Mouse (Mus musculus): ENCODE measurements at regions not wholly inside any gene's neighbourhood (a gene's known extent, or its start where the extent isn't known, plus 50 kb on each side); places are given as distances from the start of the nearest gene placed in this dataset.

DNA sequence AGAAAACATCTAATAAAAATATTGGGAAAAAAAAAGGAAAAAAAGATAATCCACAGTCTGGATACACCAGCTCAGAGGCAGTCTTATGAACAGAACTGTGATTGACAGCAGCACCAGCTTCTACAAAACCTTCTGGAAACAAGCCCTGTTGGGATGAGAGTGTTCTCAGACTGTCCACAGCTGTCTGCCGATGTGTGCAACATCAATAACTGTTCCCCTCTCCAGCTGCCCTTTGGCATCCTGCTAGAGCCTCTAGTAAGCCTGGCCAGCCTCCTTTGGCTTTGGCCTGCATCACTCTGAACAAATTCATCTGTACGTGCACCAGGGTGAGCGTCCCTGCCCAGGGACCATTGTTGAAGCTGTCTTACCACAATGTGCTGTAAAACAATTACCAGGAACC is 137.0 kb upstream of the Irs2 start:
- H3K27me3 ChIP-seq (ENCODE audit: control insufficient read depth, insufficient read depth, insufficient read length), result peaks cover 11% of the 10 kb centered on the region
- no peak overlapping the region for H3K4me2 ChIP-seq (ENCODE audit: low read depth)
- H3K79me2 ChIP-seq (ENCODE audit: control insufficient read depth, insufficient read depth), result no peaks in the 10 kb centered on the region
- H3K36me3 ChIP-seq (ENCODE audit: control insufficient read depth, insufficient read depth), result no peaks in the 10 kb centered on the region
- no peak overlapping the region for H3ac ChIP-seq (ENCODE audit: control insufficient read depth, insufficient read length)
- TF ChIP-seq MAX (IDR thresholded peaks at IDR 0.05; ENCODE audit: low read depth), result no peak
- TF ChIP-seq E2F4 (IDR thresholded peaks at IDR 0.05; ENCODE audit: insufficient read depth), result no peak
- TF ChIP-seq USF1 (IDR thresholded peaks at IDR 0.05; ENCODE audit: low read depth), result no peak
- no peak for TF ChIP-seq CEBPB (IDR thresholded peaks at IDR 0.05; ENCODE audit: insufficient read depth, poor library complexity, severe bottlenecking)
- TF ChIP-seq POLR2AphosphoS2 (IDR thresholded peaks at IDR 0.05; ENCODE audit: insufficient read length, low read depth), result no peak
- peak in 2 of 3 experiments; percentile 67 to 80 for TF ChIP-seq MYOD1 (IDR thresholded peaks at IDR 0.05; ENCODE audit: control insufficient read depth in 1 of 3, insufficient read length in 2 of 3, low read depth in 2 of 3)
- no peak for TF ChIP-seq SRF (IDR thresholded peaks at IDR 0.05; ENCODE audit: control insufficient read depth, insufficient read length, low read depth)
- no peak overlapping the region for H3K4me3 ChIP-seq

DNA sequence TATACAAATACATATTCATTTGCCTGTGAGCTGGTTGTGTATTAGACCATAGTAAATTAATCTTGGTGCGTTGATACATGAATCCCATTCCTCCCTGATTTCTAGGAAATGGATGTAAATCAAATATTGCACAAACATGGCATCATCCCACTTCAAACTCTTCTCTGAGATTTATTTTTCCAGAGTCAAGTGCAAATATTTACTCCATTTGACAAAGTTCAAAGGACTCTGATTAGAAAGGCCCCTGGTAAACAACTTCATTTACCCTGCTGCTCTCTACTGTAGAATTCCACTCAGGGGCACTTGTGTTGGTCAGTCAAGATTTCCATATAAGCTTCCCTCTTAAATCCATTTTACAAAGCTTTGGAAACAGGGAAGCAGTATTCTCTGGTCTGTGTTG is 132.3 kb upstream of the Irs2 start:
- no peak overlapping the region for H3ac ChIP-seq (ENCODE audit: control insufficient read depth, insufficient read length)
- TF ChIP-seq TCF12 (IDR thresholded peaks at IDR 0.05; ENCODE audit: insufficient read depth, poor library complexity, severe bottlenecking) (no peak), REST (IDR thresholded peaks at IDR 0.05; ENCODE audit: insufficient read depth, insufficient read length) (no peak), MAX (IDR thresholded peaks at IDR 0.05; ENCODE audit: low read depth) (no peak), CEBPB (IDR thresholded peaks at IDR 0.05; ENCODE audit: insufficient read depth, poor library complexity, severe bottlenecking) (no peak), TCF3 (IDR thresholded peaks at IDR 0.05; ENCODE audit: insufficient read length, low read depth) (no peak), USF1 (IDR thresholded peaks at IDR 0.05; ENCODE audit: low read depth) (no peak), POLR2AphosphoS2 (IDR thresholded peaks at IDR 0.05; ENCODE audit: insufficient read length, low read depth) (no peak)
- no peaks in the 10 kb centered on the region for H3K36me3 ChIP-seq (ENCODE audit: control insufficient read depth, insufficient read depth)
- peaks cover 5% of the 10 kb centered on the region for H3K27me3 ChIP-seq (ENCODE audit: control insufficient read depth, insufficient read depth, insufficient read length)
- H3K79me2 ChIP-seq (ENCODE audit: control insufficient read depth, insufficient read depth), result no peaks in the 10 kb centered on the region
- no peak overlapping the region for H3K4me3 ChIP-seq
- no peak overlapping the region for H3K4me2 ChIP-seq (ENCODE audit: low read depth)

DNA sequence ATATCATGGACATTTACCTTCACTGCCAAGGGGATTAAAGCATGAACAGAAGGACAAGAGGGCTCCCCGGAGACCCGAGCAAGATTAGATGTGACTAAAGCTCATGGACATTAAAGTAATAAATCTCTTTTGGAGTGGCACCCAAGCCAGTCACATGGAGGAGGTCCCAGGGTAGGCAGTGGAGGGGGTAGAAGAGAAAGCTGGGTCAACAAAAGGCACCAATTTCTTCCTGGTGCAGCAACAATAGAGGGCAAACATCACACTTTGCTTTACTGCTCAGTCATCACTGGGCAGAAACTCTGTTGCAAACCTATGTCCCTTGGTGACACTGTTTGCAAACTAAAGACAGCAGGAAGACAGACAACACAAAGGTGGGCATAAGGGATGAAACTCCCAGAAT is 131.0 kb upstream of the Irs2 start:
- Histone ChIP-seq H3K4me3 (no peak overlapping the region), H3ac (ENCODE audit: control insufficient read depth, insufficient read length) (no peak overlapping the region), H3K79me2 (ENCODE audit: control insufficient read depth, insufficient read depth) (no peaks in the 10 kb centered on the region), H3K36me3 (ENCODE audit: control insufficient read depth, insufficient read depth) (no peaks in the 10 kb centered on the region), H3K27me3 (ENCODE audit: control insufficient read depth, insufficient read depth, insufficient read length) (peaks cover 2% of the 10 kb centered on the region), H3K4me2 (ENCODE audit: low read depth) (no peak overlapping the region)
- TF ChIP-seq MYOG (IDR thresholded peaks at IDR 0.05; ENCODE audit: control insufficient read depth in 1 of 3, insufficient read depth in 1 of 3, insufficient read length in 2 of 3, low read depth in 2 of 3) (no peak), SRF (IDR thresholded peaks at IDR 0.05; ENCODE audit: control insufficient read depth, insufficient read length, low read depth) (no peak), TCF12 (IDR thresholded peaks at IDR 0.05; ENCODE audit: insufficient read depth, poor library complexity, severe bottlenecking) (no peak)

DNA sequence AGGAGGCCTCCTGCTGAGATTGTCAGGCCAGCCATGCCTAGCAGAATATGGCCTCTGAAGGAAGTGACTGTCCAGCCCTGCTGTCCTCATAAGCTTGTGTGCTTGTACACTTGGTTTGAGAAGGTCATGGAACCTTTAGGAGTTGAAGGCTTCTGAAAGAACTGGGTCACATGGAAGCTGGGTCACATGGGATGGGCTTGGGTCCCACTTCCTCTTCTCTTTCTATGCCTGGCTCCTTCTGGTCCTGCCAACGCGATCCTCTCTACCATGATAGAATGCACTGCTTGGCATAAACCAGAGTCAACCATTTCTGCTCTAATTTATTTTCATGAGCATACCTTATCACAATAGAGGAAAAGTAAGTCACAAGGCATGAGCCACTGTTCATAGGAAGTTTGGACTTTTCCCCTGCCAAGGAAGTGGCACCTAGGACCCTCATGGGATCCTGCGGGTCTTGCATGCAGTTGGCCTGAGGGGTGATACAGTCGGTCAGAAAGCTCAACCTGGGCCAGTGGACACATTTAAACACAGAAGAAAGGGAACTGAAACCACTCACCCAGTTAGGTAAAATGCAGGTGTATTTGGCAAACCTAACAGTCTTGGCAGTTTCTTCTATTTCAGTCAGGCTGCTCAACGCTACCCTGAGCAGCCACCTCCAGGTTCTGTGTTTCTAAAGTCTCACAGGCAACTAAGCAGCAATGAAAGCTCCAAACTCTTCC is 130.2 kb upstream of the Irs2 start:
- no peaks in the 10 kb centered on the region for H3K79me2 ChIP-seq (ENCODE audit: control insufficient read depth, insufficient read depth)
- no peak overlapping the region for H3K4me3 ChIP-seq
- H3ac ChIP-seq (ENCODE audit: control insufficient read depth, insufficient read length), result no peak overlapping the region
- no peak overlapping the region for H3K4me2 ChIP-seq (ENCODE audit: low read depth)
- H3K27me3 ChIP-seq (ENCODE audit: control insufficient read depth, insufficient read depth, insufficient read length), result no peaks in the 10 kb centered on the region
- no peaks in the 10 kb centered on the region for H3K36me3 ChIP-seq (ENCODE audit: control insufficient read depth, insufficient read depth)
- TF ChIP-seq SRF (IDR thresholded peaks at IDR 0.05; ENCODE audit: control insufficient read depth, insufficient read length, low read depth), result no peak
- no peak for TF ChIP-seq POLR2AphosphoS2 (IDR thresholded peaks at IDR 0.05; ENCODE audit: insufficient read length, low read depth)
- TF ChIP-seq TCF3 (IDR thresholded peaks at IDR 0.05; ENCODE audit: insufficient read length, low read depth), result no peak
- no peak for TF ChIP-seq TCF12 (IDR thresholded peaks at IDR 0.05; ENCODE audit: insufficient read depth, poor library complexity, severe bottlenecking)
- TF ChIP-seq E2F4 (IDR thresholded peaks at IDR 0.05; ENCODE audit: insufficient read depth), result no peak
- no peak for TF ChIP-seq USF1 (IDR thresholded peaks at IDR 0.05; ENCODE audit: low read depth)
- TF ChIP-seq MYOG (IDR thresholded peaks at IDR 0.05; ENCODE audit: control insufficient read depth in 1 of 3, insufficient read depth in 1 of 3, insufficient read length in 2 of 3, low read depth in 2 of 3), result no peak
- TF ChIP-seq MAX (IDR thresholded peaks at IDR 0.05; ENCODE audit: low read depth), result no peak
- TF ChIP-seq POLR2A (IDR thresholded peaks at IDR 0.05; ENCODE audit: insufficient read length, low read depth), result no peak
- TF ChIP-seq REST (IDR thresholded peaks at IDR 0.05; ENCODE audit: insufficient read depth, insufficient read length), result no peak
- TF ChIP-seq MYOD1 (IDR thresholded peaks at IDR 0.05; ENCODE audit: control insufficient read depth in 1 of 3, insufficient read length in 2 of 3, low read depth in 2 of 3), result no peak
- TF ChIP-seq CEBPB (IDR thresholded peaks at IDR 0.05; ENCODE audit: insufficient read depth, poor library complexity, severe bottlenecking), result no peak

DNA sequence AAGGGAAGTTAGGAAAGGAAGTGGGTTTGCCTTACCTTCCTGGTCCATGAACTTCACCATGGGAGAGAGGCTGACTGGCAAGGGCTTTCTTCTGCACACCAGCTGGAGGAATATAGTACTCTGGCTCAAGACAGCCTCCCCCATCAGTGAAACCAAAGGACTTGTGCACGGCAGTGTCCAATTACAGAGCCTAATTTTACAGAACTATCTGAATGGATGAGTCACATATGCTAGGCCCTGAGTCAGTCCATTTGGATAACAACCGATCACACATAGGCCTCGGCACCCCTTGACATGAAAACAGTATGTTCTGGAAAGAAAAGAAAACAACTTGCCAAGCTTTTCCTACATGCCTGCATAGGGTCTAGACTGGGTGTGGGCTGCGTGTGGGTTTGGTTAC is 128.3 kb upstream of the Irs2 start:
- no peak overlapping the region for H3K4me3 ChIP-seq
- no peaks in the 10 kb centered on the region for H3K36me3 ChIP-seq (ENCODE audit: control insufficient read depth, insufficient read depth)
- no peak overlapping the region for H3ac ChIP-seq (ENCODE audit: control insufficient read depth, insufficient read length)
- no peak overlapping the region for H3K4me2 ChIP-seq (ENCODE audit: low read depth)
- no peaks in the 10 kb centered on the region for H3K79me2 ChIP-seq (ENCODE audit: control insufficient read depth, insufficient read depth)
- TF ChIP-seq SRF (IDR thresholded peaks at IDR 0.05; ENCODE audit: control insufficient read depth, insufficient read length, low read depth) (no peak), MYOG (IDR thresholded peaks at IDR 0.05; ENCODE audit: control insufficient read depth in 1 of 3, insufficient read depth in 1 of 3, insufficient read length in 2 of 3, low read depth in 2 of 3) (no peak), POLR2AphosphoS2 (IDR thresholded peaks at IDR 0.05; ENCODE audit: insufficient read length, low read depth) (no peak), TCF12 (IDR thresholded peaks at IDR 0.05; ENCODE audit: insufficient read depth, poor library complexity, severe bottlenecking) (no peak), MAX (IDR thresholded peaks at IDR 0.05; ENCODE audit: low read depth) (no peak), POLR2A (IDR thresholded peaks at IDR 0.05; ENCODE audit: insufficient read length, low read depth) (no peak)
- H3K27me3 ChIP-seq (ENCODE audit: control insufficient read depth, insufficient read depth, insufficient read length), result no peaks in the 10 kb centered on the region
